Mouse (Mus musculus): ENCODE data around the gene Dnah6. TPM values are rescaled to one million over a fixed set of nuclear protein-coding genes. Genes with fewer than 3 reads are reported as not detected.

Gene Dnah6
- total and polyA plus RNA-seq, 3 experiments: 0.01 to 0.03 TPM; not detected in 1

- DNase-seq: no peak
These were observed 78.7 kb downstream of the Dnah6 start for GRCm38 (mm10) chr6:73142776-73143175.

DNA sequence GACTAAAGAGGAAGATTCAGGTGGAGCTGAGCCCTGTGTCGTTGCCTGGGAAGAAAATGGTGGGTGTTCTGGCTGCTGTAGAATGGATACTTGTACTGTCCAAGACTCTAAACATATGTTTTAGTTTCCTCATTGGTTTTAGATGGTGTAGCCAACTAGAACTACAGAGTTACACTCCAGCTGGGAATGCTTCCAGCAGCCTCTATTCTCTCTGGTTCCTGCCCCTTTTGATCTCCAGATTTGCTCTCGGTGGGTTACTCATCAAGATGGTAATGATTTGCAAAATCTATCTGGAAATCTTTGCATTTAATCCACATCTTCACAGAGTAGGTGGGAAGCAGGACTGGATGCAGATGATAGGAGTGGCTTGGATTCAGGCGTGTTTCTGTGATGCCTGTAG is 80.6 kb downstream of the Dnah6 start:
- no peak for DNase-seq

DNA sequence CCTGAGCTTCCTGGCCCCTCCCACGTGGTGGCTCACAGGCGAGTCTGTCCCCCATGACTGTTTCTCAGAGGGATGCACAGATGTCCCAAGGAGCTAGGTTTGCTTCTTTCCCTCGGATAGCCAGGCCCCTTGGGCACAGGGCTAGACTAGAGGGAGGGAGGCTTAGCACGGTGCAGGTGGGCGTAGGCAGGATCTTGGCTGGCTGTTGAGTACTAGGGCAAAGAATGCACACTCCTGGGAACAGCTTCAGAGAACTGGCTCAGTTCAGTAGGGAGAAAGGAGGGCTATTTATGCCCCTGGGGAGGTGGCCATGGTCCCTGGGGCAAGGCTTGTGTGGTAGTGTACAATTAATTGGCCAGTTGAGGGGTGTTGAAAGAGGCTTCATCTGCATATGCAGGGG is 88.7 kb downstream of the Dnah6 start:
- no peak for DNase-seq

GRCm38 (mm10) chr6:73127594-73127993 is 93.9 kb downstream of the Dnah6 start:
- no peak for DNase-seq

GRCm38 (mm10) chr6:73120348-73120747 is 101.1 kb downstream of the Dnah6 start:
- DNase-seq: no peak

- DNase-seq: no peak
These were observed 107.6 kb downstream of the Dnah6 start for GRCm38 (mm10) chr6:73113898-73114297.

GRCm38 (mm10) chr6:73113365-73113764 is 108.1 kb downstream of the Dnah6 start:
- DNase-seq: no peak

- no peak for DNase-seq
These were observed 128.3 kb downstream of the Dnah6 start for GRCm38 (mm10) chr6:73093133-73093532.

- no peak for DNase-seq
These were observed 130.6 kb downstream of the Dnah6 start for GRCm38 (mm10) chr6:73090836-73091235.

- DNase-seq: no peak
These were observed 138.9 kb downstream of the Dnah6 start for GRCm38 (mm10) chr6:73082571-73082970.

DNA sequence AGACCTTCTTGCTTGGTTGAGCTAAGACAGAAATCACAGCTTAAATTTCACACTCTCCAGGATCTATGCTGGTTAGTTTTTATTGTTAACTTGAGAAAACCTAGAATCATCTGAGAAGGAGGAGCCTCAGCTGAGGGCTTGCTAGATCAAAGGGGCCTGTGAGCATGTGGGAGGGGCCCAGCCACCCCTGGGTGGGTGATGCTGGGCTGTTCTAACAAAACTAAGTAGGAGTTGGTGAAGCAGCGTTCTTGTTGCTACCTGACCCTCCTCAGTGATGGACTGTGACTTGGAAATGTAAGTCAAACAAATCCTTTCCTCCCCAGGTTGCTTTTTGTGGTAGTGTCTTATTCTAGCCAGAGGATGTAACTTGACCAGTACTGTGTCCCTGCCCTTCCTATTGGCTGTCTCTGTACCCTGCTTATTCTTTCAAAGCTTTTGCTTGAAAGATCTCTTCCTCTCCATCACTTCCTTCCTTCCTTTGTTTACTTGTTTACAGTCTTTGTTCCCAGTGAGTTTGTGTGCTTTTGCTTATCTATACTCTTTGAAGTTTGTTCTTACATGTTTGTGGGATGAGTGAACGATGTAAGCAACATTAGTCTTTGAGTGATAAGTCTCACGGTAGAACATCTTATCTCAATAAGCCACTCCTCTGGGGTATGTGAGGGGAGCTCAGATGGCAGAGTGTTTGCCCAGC is 149.2 kb downstream of the Dnah6 start:
- no peak for DNase-seq

DNA sequence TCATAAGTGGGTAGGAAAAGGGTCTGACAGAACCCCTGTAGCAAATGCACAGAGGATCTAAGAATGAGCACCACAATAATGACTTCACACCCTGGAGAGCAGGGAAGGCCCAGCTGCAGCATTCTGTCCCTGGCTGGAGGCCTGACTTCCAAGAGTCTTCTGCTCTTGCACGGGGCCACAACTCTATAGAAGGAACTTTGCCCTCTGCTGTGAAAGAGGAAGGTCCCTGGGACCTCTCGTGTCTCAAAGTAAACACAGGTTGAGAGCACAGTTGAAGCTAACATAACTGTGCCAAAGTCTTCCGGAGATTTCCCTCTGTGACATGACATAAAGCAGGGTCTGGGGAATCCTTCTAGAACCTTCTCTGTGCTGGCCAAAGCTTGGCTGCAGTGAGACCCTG is 150.2 kb downstream of the Dnah6 start:
- no peak for DNase-seq

GRCm38 (mm10) chr6:73070663-73071062 is 150.8 kb downstream of the Dnah6 start:
- peak; percentile 13 for DNase-seq

- DNase-seq: no peak
These were observed 156.9 kb downstream of the Dnah6 start for GRCm38 (mm10) chr6:73064551-73064950.

GRCm38 (mm10) chr6:73059596-73060121 is 161.8 kb downstream of the Dnah6 start:
- no peak for DNase-seq

GRCm38 (mm10) chr6:73059162-73059561 is 162.3 kb downstream of the Dnah6 start:
- no peak for DNase-seq

DNA sequence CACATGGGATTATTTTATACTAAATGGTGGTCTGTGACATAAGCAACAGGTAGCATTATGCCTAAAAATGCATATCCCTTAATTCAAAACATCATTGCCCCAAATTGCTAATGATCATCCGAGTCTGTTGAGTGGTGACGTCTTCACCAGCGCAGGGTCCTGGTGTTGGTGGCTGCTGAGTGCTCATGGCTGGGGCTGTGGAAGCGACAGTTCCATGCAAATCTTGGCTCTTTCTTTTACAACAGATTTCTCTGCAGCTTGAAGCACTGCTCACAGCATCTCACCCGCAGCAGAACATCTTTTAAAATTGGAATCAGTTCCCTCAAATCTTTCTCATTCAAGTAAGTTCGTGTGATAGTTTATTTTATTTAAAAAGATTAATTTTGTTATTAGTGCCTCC is 166.1 kb downstream of the Dnah6 start:
- no peak for DNase-seq

- no peak for DNase-seq
These were observed 166.6 kb downstream of the Dnah6 start for GRCm38 (mm10) chr6:73054807-73055206.

GRCm38 (mm10) chr6:73053526-73053925 is 167.9 kb downstream of the Dnah6 start:
- DNase-seq: no peak

GRCm38 (mm10) chr6:73047259-73047658 is 174.2 kb downstream of the Dnah6 start:
- no peak for DNase-seq

DNA sequence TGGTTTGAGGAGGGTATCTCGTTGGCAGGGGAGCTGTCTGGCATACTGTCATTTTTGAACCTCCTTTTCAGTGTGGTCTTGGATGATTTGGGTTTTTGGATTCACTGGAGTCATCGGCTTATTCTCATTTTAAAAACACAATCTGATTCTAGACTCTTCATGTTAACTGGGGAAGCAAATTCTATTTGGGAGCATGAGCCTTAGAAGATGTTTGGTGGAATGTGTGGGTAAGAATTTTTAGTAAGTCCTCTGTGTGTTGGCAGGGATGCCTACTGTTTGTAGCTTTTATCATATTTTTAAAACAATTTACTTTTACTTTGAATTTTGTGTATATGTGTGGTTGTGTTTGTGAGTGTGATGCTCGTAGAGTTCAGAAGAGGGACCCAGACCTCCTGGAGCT is 175.5 kb downstream of the Dnah6 start:
- DNase-seq: no peak

GRCm38 (mm10) chr6:73042278-73042677 is 179.2 kb downstream of the Dnah6 start:
- no peak for DNase-seq

GRCm38 (mm10) chr6:73038291-73038690 is 183.2 kb downstream of the Dnah6 start:
- DNase-seq: no peak

GRCm38 (mm10) chr6:73028853-73029252 is 192.6 kb downstream of the Dnah6 start:
- no peak for DNase-seq
